ENCODE assay signal across 9 mouse cellular contexts in the genomic region with DNA sequence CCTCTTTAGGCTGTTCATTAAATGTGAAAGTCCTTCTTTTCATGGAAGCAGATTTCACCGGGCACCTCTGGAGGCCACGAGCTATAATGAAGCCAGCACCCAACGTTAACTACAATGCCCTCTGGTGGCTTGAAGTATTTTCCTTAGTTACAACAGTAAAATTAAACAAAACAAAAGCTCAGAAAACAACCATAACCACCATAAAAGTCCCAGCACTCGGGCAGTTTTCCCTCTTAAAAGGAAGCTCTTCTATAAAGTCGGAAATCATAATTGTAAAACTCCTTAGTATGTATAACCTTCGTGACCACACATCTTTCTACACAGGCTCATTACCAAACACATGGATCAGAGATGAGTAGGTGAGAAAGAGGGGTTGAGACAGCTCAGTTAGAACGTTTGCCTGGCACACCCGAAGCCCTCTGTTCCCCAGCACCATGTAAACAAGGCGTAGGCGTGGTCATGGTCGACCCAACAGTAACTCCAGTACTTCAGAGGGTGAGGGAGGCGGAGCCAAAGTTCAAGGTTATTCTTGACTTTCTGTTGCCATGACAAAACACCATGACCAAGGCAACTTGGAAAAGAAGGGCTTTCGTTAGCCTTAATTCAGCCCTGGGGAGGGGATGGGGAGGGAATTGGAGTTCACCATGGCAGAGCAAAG. TPM values are rescaled to one million over a fixed set of nuclear protein-coding genes. Genes with fewer than 3 reads are reported as not detected.
A peak's percentile ranks its signal among the peaks of the same experiment; 100 is the strongest.
DNase-seq lines count a peak whose midpoint lies in the region; ATAC-seq lines count a peak whose summit lies in the region.
"Had no signal": no experiment of that assay in that cellular context is flagged by ENCODE, and none has a peak within 500 bp of the region (broad histone marks: within the 10 kb centered on the region; RNA-seq: fewer than 3 reads in every experiment).

No protein-coding gene starts in this region.

- H3K27me3 ChIP-seq in embryonic facial prominence, embryonic 11.5 days (ENCODE audit: control insufficient read depth, insufficient read depth, low read length) = no peaks in the 10 kb centered on the region
- no peaks in the 10 kb centered on the region for H3K27me3 ChIP-seq in embryonic facial prominence, embryonic 10.5 days (replicated peaks; ENCODE audit: low read depth, poor library complexity, severe bottlenecking)
- no peaks in the 10 kb centered on the region for H3K27me3 ChIP-seq in forebrain, embryonic 16.5 days (replicated peaks; ENCODE audit: control insufficient read depth, insufficient read depth, low read length)
- H3K27me3 ChIP-seq: heart, embryonic 15.5 days had no signal

- H3K4me2 ChIP-seq in embryonic facial prominence, embryonic 11.5 days (ENCODE audit: low read depth, low read length) = no peak overlapping the region
- no peak overlapping the region for H3K4me2 ChIP-seq in forebrain, embryonic 16.5 days (ENCODE audit: low read length)
- H3K4me2 ChIP-seq: heart, embryonic 15.5 days had no signal

- no peak overlapping the region for H3K9ac ChIP-seq in embryonic facial prominence, embryonic 11.5 days (replicated peaks; ENCODE audit: low read length)
- no peak overlapping the region for H3K9ac ChIP-seq in forebrain, embryonic 16.5 days (replicated peaks; ENCODE audit: low read depth, low read length)
- H3K9ac ChIP-seq: heart, embryonic 15.5 days had no signal

- no peak overlapping the region for H3K27ac ChIP-seq in embryonic facial prominence, embryonic 11.5 days (replicated peaks; ENCODE audit: low read depth, low read length)
- no peak overlapping the region for H3K27ac ChIP-seq in embryonic facial prominence, embryonic 10.5 days (replicated peaks)
- no peak overlapping the region for H3K27ac ChIP-seq in forebrain, embryonic 16.5 days (ENCODE audit: low read length)
- H3K27ac ChIP-seq: heart, embryonic 15.5 days had no signal

- H3K4me3 ChIP-seq in embryonic facial prominence, embryonic 11.5 days (ENCODE audit: low read depth, low read length) = no peak overlapping the region
- no peak overlapping the region for H3K4me3 ChIP-seq in embryonic facial prominence, embryonic 10.5 days
- H3K4me3 ChIP-seq in forebrain, embryonic 16.5 days (replicated peaks; ENCODE audit: low read length) = no peak overlapping the region
- H3K4me3 ChIP-seq: heart, embryonic 15.5 days had no signal

- H3K36me3 ChIP-seq in embryonic facial prominence, embryonic 11.5 days (replicated peaks; ENCODE audit: control insufficient read depth, insufficient read depth, low read depth, low read length) = no peaks in the 10 kb centered on the region
- H3K36me3 ChIP-seq in embryonic facial prominence, embryonic 10.5 days (replicated peaks) = no peaks in the 10 kb centered on the region
- H3K36me3 ChIP-seq in forebrain, embryonic 16.5 days (ENCODE audit: control insufficient read depth, insufficient read depth) = no peaks in the 10 kb centered on the region
- H3K36me3 ChIP-seq: heart, embryonic 15.5 days had no signal

- H3K9me3 ChIP-seq in embryonic facial prominence, embryonic 11.5 days (replicated peaks; ENCODE audit: control insufficient read depth, low read length) = no peaks in the 10 kb centered on the region
- no peaks in the 10 kb centered on the region for H3K9me3 ChIP-seq in embryonic facial prominence, embryonic 10.5 days
- no peaks in the 10 kb centered on the region for H3K9me3 ChIP-seq in forebrain, embryonic 16.5 days (ENCODE audit: control insufficient read depth, low read length)
- H3K9me3 ChIP-seq: heart, embryonic 15.5 days had no signal

- H3K4me1 ChIP-seq in embryonic facial prominence, embryonic 11.5 days (ENCODE audit: control insufficient read depth, insufficient read depth, low read length) = no peaks in the 10 kb centered on the region
- H3K4me1 ChIP-seq in embryonic facial prominence, embryonic 10.5 days = no peaks in the 10 kb centered on the region
- 0 out of 2 replicates have a peak, but pooled peaks cover 9% of the 10 kb centered on the region for H3K4me1 ChIP-seq in forebrain, embryonic 16.5 days (replicated peaks; ENCODE audit: control insufficient read depth, insufficient read depth, low read length)
- H3K4me1 ChIP-seq: heart, embryonic 15.5 days had no signal

- peak; percentile 29 for DNase-seq in embryonic facial prominence, embryonic 11.5 days (ENCODE audit: low spot score)
- DNase-seq in embryonic facial prominence, embryonic 10.5 days (ENCODE audit: low spot score) = no peak
- DNase-seq in spleen, postnatal 36 days (ENCODE audit: low spot score in 2 of 2) = peak; percentile 25 to 32
- DNase-seq in spleen, postnatal 14 days (ENCODE audit: low spot score in 2 of 2) = no peak
- DNase-seq in kidney, postnatal 14 days = peak; percentile 53
- peak; percentile 55 for DNase-seq in thymus, postnatal 14 days
- no peak for DNase-seq in urinary bladder, postnatal 4 days (ENCODE audit: low spot score in 2 of 2)

- no peak for ATAC-seq in embryonic facial prominence, embryonic 11.5 days (replicated peaks; ENCODE audit: insufficient number of reproducible peaks, low FRiP score, low TSS enrichment, low read depth)
- ATAC-seq in forebrain, embryonic 16.5 days = no peak

- WGBS in embryonic facial prominence, embryonic 11.5 days = 71% methylated on average over 13 of the region's 13 CpGs
- WGBS in embryonic facial prominence, embryonic 10.5 days = 74% methylated on average over 13 of the region's 13 CpGs
- 69% methylated on average over 13 of the region's 13 CpGs for WGBS in forebrain, embryonic 16.5 days

RNA-seq across cellular contexts. Expression of a gene that starts 58.3 kb away (rescaled TPM):
- 119 and 125 TPM in 2 replicates for polyA plus RNA-seq in embryonic facial prominence, embryonic 11.5 days (2014; fragmentation: Nextera tagmentation; extraction: Ambion mirVana)
- 83.0 and 94.0 TPM in 2 replicates for polyA plus RNA-seq in embryonic facial prominence, embryonic 10.5 days (2016; fragmentation: Nextera tagmentation; extraction: Ambion mirVana)
- 132 and 144 TPM in 2 replicates for polyA plus RNA-seq in forebrain, embryonic 16.5 days (2015; fragmentation: Nextera tagmentation; extraction: Ambion mirVana)

Comparison
In these comparisons a context has a peak if more than half of its experiments do, and no peak if none do; other contexts are left out.
1. DNase-seq: peak in embryonic facial prominence, embryonic 11.5 days (single experiment), spleen, postnatal 36 days (2 of 2), kidney, postnatal 14 days (single experiment) and thymus, postnatal 14 days (single experiment); none in embryonic facial prominence, embryonic 10.5 days (single experiment), spleen, postnatal 14 days (0 of 2) and urinary bladder, postnatal 4 days (0 of 2).